Mouse (Mus musculus): Measurements from ENCODE around the gene Tmem132d. TPM values are rescaled to one million over a fixed set of nuclear protein-coding genes. Genes with fewer than 3 reads are reported as not detected.

Tmem132d gene
- polyA plus RNA-seq, 1 experiment: 5.3 TPM

DNA sequence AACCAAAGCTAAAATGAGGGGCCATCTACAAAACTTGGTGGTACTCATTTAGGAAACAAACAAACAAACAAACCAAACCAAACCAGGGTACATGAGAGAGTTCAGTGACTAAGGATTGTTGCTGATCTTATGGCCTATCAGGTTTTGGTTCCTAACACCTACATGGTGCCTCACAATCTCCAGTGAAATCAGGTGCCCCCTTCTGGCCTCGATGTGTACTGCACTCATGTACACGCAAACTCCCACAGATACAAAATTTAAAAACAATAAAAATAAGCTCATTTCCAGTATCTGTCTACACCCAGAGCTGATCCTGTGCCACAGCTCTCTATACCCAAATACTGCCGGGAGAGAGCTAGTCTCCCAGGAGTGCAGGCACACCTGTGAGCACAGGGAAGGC is 495.0 kb downstream of the Tmem132d start:
- Histone ChIP-seq H3K4me3 (replicated peaks; ENCODE audit: extremely low read depth, low read depth, low read length) (no peak overlapping the region), H3K4me1 (ENCODE audit: control insufficient read depth, insufficient read depth, low read length) (no peaks in the 10 kb centered on the region)
- no peak for TF ChIP-seq POLR2A (IDR thresholded peaks at IDR 0.05; ENCODE audit: borderline replicate concordance, extremely low read depth, low read depth, low read length)
- TF ChIP-seq CTCF (IDR thresholded peaks at IDR 0.05; ENCODE audit: insufficient read depth, low read length): no peak
- WGBS: 67% methylated on average over 3 of the region's 3 CpGs
- no peak for DNase-seq

- WGBS: 87% methylated on average over 14 of the region's 14 CpGs
- H3K4me1 ChIP-seq (ENCODE audit: control insufficient read depth, insufficient read depth, low read length): no peaks in the 10 kb centered on the region
Observed at GRCm38 (mm10) chr5:127929687-127930086, 503.2 kb downstream of the Tmem132d start.

GRCm38 (mm10) chr5:127926686-127927085 is 506.2 kb downstream of the Tmem132d start:
- Histone ChIP-seq H3K4me1 (ENCODE audit: control insufficient read depth, insufficient read depth, low read length) (no peaks in the 10 kb centered on the region), H3K4me3 (replicated peaks; ENCODE audit: extremely low read depth, low read depth, low read length) (no peak overlapping the region)
- 62% methylated on average over 2 of the region's 2 CpGs for WGBS
- DNase-seq: peak; percentile 16
- TF ChIP-seq CTCF (IDR thresholded peaks at IDR 0.05; ENCODE audit: insufficient read depth, low read length) (no peak), POLR2A (IDR thresholded peaks at IDR 0.05; ENCODE audit: borderline replicate concordance, extremely low read depth, low read depth, low read length) (no peak)

More at GRCm38 (mm10) chr5:127929687-127930086, 503.2 kb downstream of the Tmem132d start:
- H3K4me3 ChIP-seq (replicated peaks; ENCODE audit: extremely low read depth, low read depth, low read length): no peak overlapping the region
- TF ChIP-seq CTCF (IDR thresholded peaks at IDR 0.05; ENCODE audit: insufficient read depth, low read length) (no peak), POLR2A (IDR thresholded peaks at IDR 0.05; ENCODE audit: borderline replicate concordance, extremely low read depth, low read depth, low read length) (no peak)
- no peak for DNase-seq

DNA sequence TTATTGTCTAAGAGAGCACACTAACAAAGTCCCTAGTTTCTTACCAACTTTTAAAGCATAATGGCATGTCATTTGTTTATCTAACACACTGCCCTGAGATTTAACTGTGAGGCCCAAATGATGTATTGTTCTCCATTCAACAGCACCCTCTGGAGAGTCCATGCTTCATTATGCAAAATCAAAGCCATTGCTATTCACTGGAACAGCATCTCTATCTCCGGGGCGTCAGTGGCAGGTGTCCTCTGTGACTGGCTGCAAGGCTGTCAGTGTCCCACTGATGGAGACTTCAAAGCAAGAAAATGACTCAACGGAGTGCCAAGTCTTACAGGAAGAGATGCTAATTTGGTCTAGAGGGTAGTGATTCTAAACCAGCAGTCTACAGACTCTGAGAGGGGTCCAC is 508.8 kb downstream of the Tmem132d start:
- H3K4me1 ChIP-seq (ENCODE audit: control insufficient read depth, insufficient read depth, low read length): no peaks in the 10 kb centered on the region
- DNase-seq: no peak
- no peak for TF ChIP-seq POLR2A (IDR thresholded peaks at IDR 0.05; ENCODE audit: borderline replicate concordance, extremely low read depth, low read depth, low read length)
- no peak for TF ChIP-seq CTCF (IDR thresholded peaks at IDR 0.05; ENCODE audit: insufficient read depth, low read length)
- 66% methylated on average over 3 of the region's 3 CpGs for WGBS
- H3K4me3 ChIP-seq (replicated peaks; ENCODE audit: extremely low read depth, low read depth, low read length): no peak overlapping the region

DNA sequence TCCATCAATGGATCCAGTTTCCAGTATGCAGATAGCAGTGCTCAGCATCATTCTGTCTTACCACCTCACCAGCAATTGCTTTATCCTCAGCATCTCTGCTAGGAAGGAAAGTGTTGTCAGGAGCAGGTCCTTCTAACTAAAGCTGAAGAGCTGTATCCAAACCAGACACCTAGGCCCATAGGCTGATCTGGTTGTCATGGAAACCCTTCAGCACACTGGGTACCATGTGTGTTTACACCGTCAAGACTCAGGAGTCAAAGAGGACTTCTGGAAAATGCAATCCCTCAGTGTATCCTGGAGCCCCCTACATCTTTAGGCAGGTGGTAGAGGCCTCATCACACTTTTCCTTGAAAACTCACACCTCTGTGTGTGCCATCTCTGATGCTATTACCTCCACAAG is 513.7 kb downstream of the Tmem132d start:
- H3K4me1 ChIP-seq (ENCODE audit: control insufficient read depth, insufficient read depth, low read length): no peaks in the 10 kb centered on the region
- WGBS: 69% methylated on average over 1 of the region's 1 CpGs
- TF ChIP-seq POLR2A (IDR thresholded peaks at IDR 0.05; ENCODE audit: borderline replicate concordance, extremely low read depth, low read depth, low read length): no peak
- TF ChIP-seq CTCF (IDR thresholded peaks at IDR 0.05; ENCODE audit: insufficient read depth, low read length): no peak
- H3K4me3 ChIP-seq (replicated peaks; ENCODE audit: extremely low read depth, low read depth, low read length): no peak overlapping the region
- DNase-seq: no peak

- no peak for DNase-seq
- WGBS: 88% methylated on average over 3 of the region's 3 CpGs
- TF ChIP-seq CTCF (IDR thresholded peaks at IDR 0.05; ENCODE audit: insufficient read depth, low read length): no peak
- TF ChIP-seq POLR2A (IDR thresholded peaks at IDR 0.05; ENCODE audit: borderline replicate concordance, extremely low read depth, low read depth, low read length): no peak
- H3K4me3 ChIP-seq (replicated peaks; ENCODE audit: extremely low read depth, low read depth, low read length): no peak overlapping the region
- no peaks in the 10 kb centered on the region for H3K4me1 ChIP-seq (ENCODE audit: control insufficient read depth, insufficient read depth, low read length)
Observed at GRCm38 (mm10) chr5:127918376-127918775, 514.5 kb downstream of the Tmem132d start.

- WGBS: 83% methylated on average over 11 of the region's 11 CpGs
- H3K4me3 ChIP-seq (replicated peaks; ENCODE audit: extremely low read depth, low read depth, low read length): no peak overlapping the region
- H3K4me1 ChIP-seq (ENCODE audit: control insufficient read depth, insufficient read depth, low read length): no peaks in the 10 kb centered on the region
- DNase-seq: no peak
- TF ChIP-seq POLR2A (IDR thresholded peaks at IDR 0.05; ENCODE audit: borderline replicate concordance, extremely low read depth, low read depth, low read length): no peak
- no peak for TF ChIP-seq CTCF (IDR thresholded peaks at IDR 0.05; ENCODE audit: insufficient read depth, low read length)
Observed at GRCm38 (mm10) chr5:127914157-127914556, 518.7 kb downstream of the Tmem132d start.

GRCm38 (mm10) chr5:127911603-127912002 is 521.3 kb downstream of the Tmem132d start:
- no peak for TF ChIP-seq CTCF (IDR thresholded peaks at IDR 0.05; ENCODE audit: insufficient read depth, low read length)
- TF ChIP-seq POLR2A (IDR thresholded peaks at IDR 0.05; ENCODE audit: borderline replicate concordance, extremely low read depth, low read depth, low read length): no peak
- 59% methylated on average over 3 of the region's 3 CpGs for WGBS
- no peak for DNase-seq

GRCm38 (mm10) chr5:127910356-127910755 is 522.5 kb downstream of the Tmem132d start:
- DNase-seq: no peak
- no peak overlapping the region for H3K4me3 ChIP-seq (replicated peaks; ENCODE audit: extremely low read depth, low read depth, low read length)
- 42% methylated on average over 2 of the region's 2 CpGs for WGBS
- TF ChIP-seq POLR2A (IDR thresholded peaks at IDR 0.05; ENCODE audit: borderline replicate concordance, extremely low read depth, low read depth, low read length): no peak
- TF ChIP-seq CTCF (IDR thresholded peaks at IDR 0.05; ENCODE audit: insufficient read depth, low read length): no peak
- H3K4me1 ChIP-seq (ENCODE audit: control insufficient read depth, insufficient read depth, low read length): no peaks in the 10 kb centered on the region

More at GRCm38 (mm10) chr5:127911603-127912002, 521.3 kb downstream of the Tmem132d start:
- Histone ChIP-seq H3K4me3 (replicated peaks; ENCODE audit: extremely low read depth, low read depth, low read length) (no peak overlapping the region), H3K4me1 (ENCODE audit: control insufficient read depth, insufficient read depth, low read length) (no peaks in the 10 kb centered on the region)

DNA sequence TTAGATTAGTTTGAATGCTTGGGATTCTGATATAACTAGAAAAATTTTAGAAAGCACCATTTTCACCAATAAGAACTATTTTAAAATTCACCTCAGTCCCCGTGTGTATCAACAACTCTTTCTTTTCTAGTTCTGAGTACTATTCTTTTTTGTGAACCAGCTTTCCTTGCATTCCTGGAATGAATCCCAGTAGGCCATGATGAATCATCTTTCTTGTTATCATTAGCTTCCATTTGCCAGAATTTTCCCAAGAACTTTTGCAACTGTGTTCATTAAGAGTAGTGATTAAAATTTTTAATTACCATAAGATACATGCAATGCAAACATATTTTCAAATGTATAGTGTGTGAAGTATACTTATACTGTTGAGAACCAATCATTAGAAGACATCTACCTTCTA is 537.7 kb downstream of the Tmem132d start:
- Histone ChIP-seq H3K4me3 (replicated peaks; ENCODE audit: extremely low read depth, low read depth, low read length) (no peak overlapping the region), H3K4me1 (ENCODE audit: control insufficient read depth, insufficient read depth, low read length) (no peaks in the 10 kb centered on the region)
- TF ChIP-seq CTCF (IDR thresholded peaks at IDR 0.05; ENCODE audit: insufficient read depth, low read length) (no peak), POLR2A (IDR thresholded peaks at IDR 0.05; ENCODE audit: borderline replicate concordance, extremely low read depth, low read depth, low read length) (no peak)
- no peak for DNase-seq
- 82% methylated on average over 1 of the region's 1 CpGs for WGBS
